Mouse (Mus musculus) Patski (cell line): ENCODE results near the gene Amn. TPM values are rescaled to one million over a fixed set of nuclear protein-coding genes. Genes with fewer than 3 reads are reported as not detected.

Experiments
- ATAC-seq: fragments of 100-300 bp; one replicate; pipeline ENCODE4 v1.8.0; 2021
- CTCF ChIA-PET: fragments of 350-600 bp; sonication (Branson Sonifier 250); formaldehyde crosslinking; loops from one replicate; lab custom pipeline; 2022; ENCODE audit warnings: inconsistent platforms; lab: Charles Lee
- POLR2A ChIA-PET: fragments of 350-600 bp; sonication (Branson Sonifier 250); formaldehyde crosslinking; loops from one replicate; lab custom pipeline; 2022; ENCODE audit warnings: antibody characterized with exemption, inconsistent platforms; lab: Charles Lee
- DNase-seq: peaks from one replicate; pipeline ENCODE4 v3.0.0-alpha.2; 2011; ENCODE audit warnings: low read depth, low spot score
- H3K27me3 ChIP-seq: fragments of 371-371 bp; one replicate; pipeline ENCODE4 v1.5.1; 2021
- CTCF ChIP-seq: fragments of 100-300 bp; IDR thresholded peaks from one replicate; pipeline ENCODE4 v1.5.1; 2021
- in situ Hi-C: fragments of 300-500 bp; cut with MboI; formaldehyde crosslinking; loops from 3 replicates; pipeline ENCODE4 v1.11.1; 2018; ENCODE audit warnings: low pct_unique_long_range_greater_than_20kb, mixed read lengths
- polyA plus RNA-seq: library from polyadenylated mRNA; unstranded; gene quantifications from one replicate; pipeline ENCODE4 v1.2.3, GENCODE M21; 2021

Gene Amn
- polyA plus RNA-seq: 0.04 TPM

GRCm38 (mm10) chr12:111270629-111271277 lies at the start of gene Amn:
TSS of gene Amn (plus strand) at chr12:111271095.
- DNase-seq: no peak
- ChIA-PET CTCF (no interaction called here), POLR2A (no interaction called here)
- ATAC-seq: no peak
- in situ Hi-C loops: loop anchor here (5.0 to 10.0 kb wide), 2 partner anchors 147 to 234 kb away; partner anchors contain the start of gene Exoc3l4
- no peaks in the 10 kb centered on the region for H3K27me3 ChIP-seq
- no peak for TF ChIP-seq CTCF

GRCm38 (mm10) chr12:111225197-111225780 lies 45.6 kb upstream of the Amn start:
- POLR2A ChIA-PET: interaction anchor here (0.8 kb wide), 1 partner anchor 11 kb away, joined by 3 read pairs; no protein-coding TSS in a partner anchor
- in situ Hi-C loops: no loop called here
- ATAC-seq (no peak), DNase-seq (no peak)
- no peaks in the 10 kb centered on the region for H3K27me3 ChIP-seq
- TF ChIP-seq CTCF: no peak
- CTCF ChIA-PET: no interaction called here

- no peak for TF ChIP-seq CTCF
- no peaks in the 10 kb centered on the region for H3K27me3 ChIP-seq
- ChIA-PET CTCF (interaction anchor here (0.9 to 1.3 kb wide), 2 partner anchors 10 to 11 kb away, joined by 3 read pairs; no protein-coding TSS in a partner anchor), POLR2A (no interaction called here)
- in situ Hi-C loops: no loop called here
- no peak for ATAC-seq
- no peak for DNase-seq
Observed at GRCm38 (mm10) chr12:111227410-111227809, 43.5 kb upstream of the Amn start.

- in situ Hi-C loops: no loop called here
- no peak for TF ChIP-seq CTCF
- ATAC-seq (no peak), DNase-seq (no peak)
- CTCF ChIA-PET: interaction anchor here (1.0 kb wide), 1 partner anchor 12 kb away, joined by 3 read pairs; no protein-coding TSS in a partner anchor
- POLR2A ChIA-PET: no interaction called here
- H3K27me3 ChIP-seq: no peaks in the 10 kb centered on the region
Observed at GRCm38 (mm10) chr12:111228488-111228887, 42.4 kb upstream of the Amn start.

- no peaks in the 10 kb centered on the region for H3K27me3 ChIP-seq
- POLR2A ChIA-PET: no interaction called here
- ATAC-seq (no peak), DNase-seq (no peak)
- CTCF ChIA-PET: interaction anchor here (0.7 kb wide), 1 partner anchor 22 kb away, joined by 3 read pairs; no protein-coding TSS in a partner anchor
- no peak for TF ChIP-seq CTCF
- in situ Hi-C loops: no loop called here
Observed at GRCm38 (mm10) chr12:111230793-111231192, 40.1 kb upstream of the Amn start.

- no peaks in the 10 kb centered on the region for H3K27me3 ChIP-seq
- POLR2A ChIA-PET: no interaction called here
- no peak for DNase-seq
- TF ChIP-seq CTCF: no peak
- no peak for ATAC-seq
- CTCF ChIA-PET: interaction anchor here (0.7 to 1.0 kb wide), 2 partner anchors 20 to 22 kb away, joined by 3 read pairs; no protein-coding TSS in a partner anchor
- in situ Hi-C loops: no loop called here
Observed at GRCm38 (mm10) chr12:111233798-111234197, 37.1 kb upstream of the Amn start.

GRCm38 (mm10) chr12:111234383-111234782 lies 36.5 kb upstream of the Amn start:
- no peaks in the 10 kb centered on the region for H3K27me3 ChIP-seq
- TF ChIP-seq CTCF: no peak
- no peak for ATAC-seq
- POLR2A ChIA-PET: no interaction called here
- CTCF ChIA-PET: interaction anchor here (0.7 to 1.0 kb wide), 2 partner anchors 20 to 23 kb away, joined by 3 read pairs; no protein-coding TSS in a partner anchor
- DNase-seq: no peak
- in situ Hi-C loops: no loop called here

- in situ Hi-C loops: no loop called here
- no peak for TF ChIP-seq CTCF
- ATAC-seq (no peak), DNase-seq (no peak)
- no peaks in the 10 kb centered on the region for H3K27me3 ChIP-seq
- POLR2A ChIA-PET: no interaction called here
- CTCF ChIA-PET: no interaction called here
Observed at GRCm38 (mm10) chr12:111235631-111236030, 35.3 kb upstream of the Amn start.

GRCm38 (mm10) chr12:111237611-111238188 lies 33.2 kb upstream of the Amn start:
- TF ChIP-seq CTCF: no peak
- H3K27me3 ChIP-seq: no peaks in the 10 kb centered on the region
- ATAC-seq (no peak), DNase-seq (no peak)
- ChIA-PET POLR2A (no interaction called here), CTCF (interaction anchor here (1.1 to 1.3 kb wide), 2 partner anchors 10 to 14 kb away, joined by 3 read pairs; no protein-coding TSS in a partner anchor)
- in situ Hi-C loops: no loop called here

- no peaks in the 10 kb centered on the region for H3K27me3 ChIP-seq
- CTCF ChIA-PET: interaction anchor here (1.3 to 1.9 kb wide), 2 partner anchors 14 to 73 kb away, joined by 3 to 6 read pairs; no protein-coding TSS in a partner anchor
- ATAC-seq (no peak), DNase-seq (no peak)
- in situ Hi-C loops: no loop called here
- no peak for TF ChIP-seq CTCF
- POLR2A ChIA-PET: no interaction called here
Observed at GRCm38 (mm10) chr12:111238345-111238744, 32.5 kb upstream of the Amn start.
